Mouse (Mus musculus) ES-Bruce4 (cell line): ENCODE measurements around the gene Tescl. TPM values are rescaled to one million over a fixed set of nuclear protein-coding genes. Genes with fewer than 3 reads are reported as not detected.
A peak's percentile ranks its signal among the peaks of the same experiment; 100 is the strongest.

Experiments
- H3K27ac ChIP-seq: 2 replicates; pipeline ENCODE4 v1.5.1; 2012; ENCODE audit warnings: low read length, inconsistent platforms; ENCODE audit not compliant: insufficient read depth
- H3K27me3 ChIP-seq: 2 replicates; pipeline ENCODE4 v1.6.1; 2012; ENCODE audit warnings: mild to moderate bottlenecking, low read length, inconsistent platforms; ENCODE audit not compliant: control insufficient read depth, poor library complexity, insufficient read depth, severe bottlenecking
- H3K36me3 ChIP-seq: 2 replicates; pipeline ENCODE4 v1.6.1; 2012; ENCODE audit warnings: inconsistent platforms, mild to moderate bottlenecking, low read length, moderate library complexity; ENCODE audit not compliant: control insufficient read depth, poor library complexity, insufficient read depth, severe bottlenecking
- H3K4me1 ChIP-seq: one replicate; pipeline ENCODE4 v1.8.1; 2011; ENCODE audit warnings: low read length; ENCODE audit not compliant: control insufficient read depth, insufficient read depth
- H3K4me3 ChIP-seq: 2 replicates; pipeline ENCODE4 v1.5.1; 2011; ENCODE audit warnings: low read depth, mild to moderate bottlenecking, low read length
- H3K9ac ChIP-seq: 2 replicates; pipeline ENCODE4 v1.6.1; 2012; ENCODE audit warnings: low read depth, mild to moderate bottlenecking, inconsistent platforms; ENCODE audit not compliant: poor library complexity, severe bottlenecking
- H3K9me3 ChIP-seq: replicated peaks from 2 replicates; pipeline ENCODE4 v1.6.1; 2012; ENCODE audit warnings: mild to moderate bottlenecking, low read length, inconsistent platforms; ENCODE audit not compliant: control insufficient read depth, poor library complexity, insufficient read depth, severe bottlenecking
- CTCF ChIP-seq: IDR thresholded peaks from one replicate; pipeline ENCODE4 v1.8.1; 2011; ENCODE audit warnings: low read depth, low read length
- EP300 ChIP-seq: IDR thresholded peaks from 2 replicates; pipeline ENCODE4 v1.6.1; 2011; ENCODE audit warnings: low read depth, low read length; ENCODE audit not compliant: insufficient read depth
- POLR2A ChIP-seq: IDR thresholded peaks from one replicate; pipeline ENCODE4 v1.8.1; 2011; ENCODE audit warnings: low read length; ENCODE audit not compliant: insufficient read depth
- polyA plus RNA-seq: library from polyadenylated mRNA; stranded (reverse); fragments of >200 nt; gene quantifications from 2 replicates; pipeline ENCODE4 v1.2.4, GENCODE M21; 2011; ENCODE audit warnings: low read depth; ENCODE audit not compliant: missing spikeins, insufficient read depth, insufficient read length

The Tescl gene
- polyA plus RNA-seq, 1 experiment, result not detected

DNA sequence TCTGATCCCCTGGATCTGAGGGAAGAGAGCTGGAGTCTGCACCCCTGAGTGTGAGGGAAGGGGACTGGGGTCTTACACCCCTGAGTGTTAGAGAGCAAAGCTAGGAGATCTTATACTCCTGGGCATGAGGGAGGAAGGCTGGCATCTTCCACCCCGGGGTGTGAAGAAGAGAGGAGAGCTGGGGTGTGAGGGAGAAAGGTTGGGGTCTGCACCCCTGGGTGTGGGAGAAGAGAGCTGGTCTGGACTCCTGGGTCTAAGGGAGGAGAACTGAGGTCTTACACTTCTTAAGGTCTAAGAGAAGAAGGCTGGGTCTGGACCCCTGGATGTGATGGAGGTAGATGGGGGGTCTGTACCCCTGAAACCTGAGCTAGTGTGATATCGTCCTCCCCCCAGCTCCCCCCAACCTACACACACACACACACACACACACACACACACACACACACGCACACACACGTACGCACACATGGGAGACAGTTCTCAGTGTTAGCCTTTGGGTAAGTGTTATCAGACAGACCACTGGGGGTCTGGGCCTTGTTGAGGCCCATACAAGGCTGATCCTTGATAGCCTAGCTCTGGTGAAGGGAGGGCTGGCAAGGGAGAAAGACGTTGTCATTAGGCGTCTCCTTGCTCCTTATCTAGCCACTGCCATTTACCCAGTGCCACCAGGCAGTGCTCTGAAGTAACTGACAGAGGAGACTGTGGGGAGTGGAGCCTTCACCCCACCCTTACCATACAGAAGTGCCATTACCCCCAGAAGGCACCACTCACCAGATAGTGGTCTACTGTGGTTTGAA lies 37.5 kb upstream of the Tescl start:
- no peaks in the 10 kb centered on the region for H3K36me3 ChIP-seq
- H3K9ac ChIP-seq, result no peak overlapping the region
- peaks cover 2% of the 10 kb centered on the region for H3K4me1 ChIP-seq
- TF ChIP-seq CTCF (no peak), EP300 (no peak), POLR2A (no peak)
- H3K9me3 ChIP-seq, result no peaks in the 10 kb centered on the region
- H3K27me3 ChIP-seq, result no peaks in the 10 kb centered on the region
- no peak overlapping the region for H3K4me3 ChIP-seq
- H3K27ac ChIP-seq, result no peak overlapping the region

DNA sequence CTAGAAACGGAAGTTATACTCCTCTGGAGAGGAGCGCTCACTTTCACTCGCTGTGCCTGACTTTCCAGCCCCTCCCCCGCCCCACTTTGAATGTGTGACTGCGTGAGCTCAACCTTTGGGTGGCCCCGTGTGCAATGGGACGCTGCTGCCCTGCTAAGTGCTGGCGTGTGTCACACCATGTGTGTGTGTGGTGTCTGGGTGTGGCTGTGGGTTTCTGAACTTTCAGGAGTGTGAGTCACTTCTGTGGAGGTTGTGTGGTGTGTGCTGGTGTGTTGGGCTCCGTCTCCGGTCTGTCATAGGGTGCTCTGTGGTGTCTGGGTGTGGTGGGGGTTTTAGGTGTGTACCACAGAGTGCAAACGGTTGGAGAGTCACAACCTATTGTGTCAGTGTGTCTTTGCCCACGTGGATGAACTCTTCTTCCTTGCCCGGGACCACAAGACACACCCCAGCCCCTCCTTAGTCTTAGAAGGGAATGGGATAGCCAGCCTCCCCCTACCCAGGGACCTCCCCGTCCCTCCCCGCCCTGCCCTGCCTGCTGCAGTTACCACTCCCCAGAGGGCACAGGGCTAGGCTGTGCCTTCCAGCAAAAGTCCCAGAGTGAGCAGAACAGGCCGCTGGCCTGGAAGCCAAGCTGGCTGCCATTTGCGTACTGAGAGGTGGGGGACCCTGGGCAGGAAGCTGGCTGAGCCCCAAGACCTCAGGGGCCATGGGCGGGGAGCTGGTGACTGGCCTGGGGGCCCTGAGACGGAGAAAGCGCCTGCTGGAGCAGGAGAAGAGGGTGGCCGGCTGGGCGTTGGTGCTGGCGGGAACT lies 36.2 kb upstream of the Tescl start, which contains the start of gene Kcnn4:
Gene Kcnn4, plus strand, starts transcription at position 533 of the 811 bp plus-strand sequence.
- peak within 1 kb of the TSS; percentile 26 for H3K4me3 ChIP-seq
- H3K36me3 ChIP-seq, result no peaks in the 10 kb centered on the region
- no peaks in the 10 kb centered on the region for H3K9me3 ChIP-seq
- H3K4me1 ChIP-seq, result peaks cover 2% of the 10 kb centered on the region
- TF ChIP-seq POLR2A, result no peak
- no peak for TF ChIP-seq CTCF
- no peak for TF ChIP-seq EP300
- H3K27ac ChIP-seq, result no peak within 1 kb of the TSS
- peak within 1 kb of the TSS; percentile 34 for H3K9ac ChIP-seq
- H3K27me3 ChIP-seq, result no peaks in the 10 kb centered on the region

- H3K4me3 ChIP-seq, result no peak overlapping the region
- H3K27ac ChIP-seq, result no peak overlapping the region
- no peaks in the 10 kb centered on the region for H3K36me3 ChIP-seq
- TF ChIP-seq POLR2A (no peak), CTCF (no peak), EP300 (no peak)
- no peak overlapping the region for H3K9ac ChIP-seq
- H3K4me1 ChIP-seq, result peaks cover 2% of the 10 kb centered on the region
- no peaks in the 10 kb centered on the region for H3K9me3 ChIP-seq
- H3K27me3 ChIP-seq, result no peaks in the 10 kb centered on the region
Measured at GRCm38 (mm10) chr7:24368946-24369345, 35.2 kb upstream of the Tescl start.

DNA sequence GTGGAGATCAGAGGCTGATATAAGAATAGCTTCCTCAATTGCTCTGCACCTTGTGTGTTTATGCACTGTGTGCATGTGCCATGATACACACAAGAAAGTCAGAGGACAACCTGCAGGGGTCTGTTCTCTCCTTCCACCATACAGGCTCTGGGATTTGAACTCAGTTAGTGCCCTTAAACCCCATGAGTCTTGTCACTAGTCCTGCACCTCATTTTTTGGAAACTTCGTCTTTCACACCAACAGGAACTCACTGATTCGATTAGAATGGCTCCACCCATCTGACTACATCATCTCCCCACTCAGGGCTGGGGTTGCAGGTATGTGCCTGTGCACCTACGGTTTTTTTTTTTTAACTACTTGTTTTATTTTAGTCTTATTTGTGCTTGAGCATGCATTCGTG lies 34.5 kb upstream of the Tescl start:
- no peaks in the 10 kb centered on the region for H3K27me3 ChIP-seq
- H3K36me3 ChIP-seq, result no peaks in the 10 kb centered on the region
- H3K9me3 ChIP-seq, result no peaks in the 10 kb centered on the region
- H3K9ac ChIP-seq, result no peak overlapping the region
- peaks cover 2% of the 10 kb centered on the region for H3K4me1 ChIP-seq
- TF ChIP-seq CTCF (no peak), POLR2A (no peak), EP300 (no peak)
- H3K27ac ChIP-seq, result no peak overlapping the region
- H3K4me3 ChIP-seq, result no peak overlapping the region

- Histone ChIP-seq H3K4me1 (peaks cover 2% of the 10 kb centered on the region), H3K9ac (no peak overlapping the region), H3K9me3 (no peaks in the 10 kb centered on the region), H3K36me3 (no peaks in the 10 kb centered on the region), H3K27me3 (no peaks in the 10 kb centered on the region), H3K4me3 (no peak overlapping the region), H3K27ac (no peak overlapping the region)
- TF ChIP-seq CTCF (no peak), EP300 (no peak), POLR2A (no peak)
Measured at GRCm38 (mm10) chr7:24366716-24367632, 33.2 kb upstream of the Tescl start.
